Mouse (Mus musculus) left cerebral cortex, adult 9 months (tissue): ENCODE results near the gene Nfil3.

Experiments
- DNase-seq, 2 experiments: peaks; one replicate each; pipeline ENCODE4 v3.0.0; 2022; ENCODE audit warnings: low spot score in 2 of 2

Gene Nfil3

GRCm38 (mm10) chr13:52982703-52983102, 1.8 kb upstream of the Nfil3 start:
- DNase-seq, result peak; percentile 62 to 94

GRCm38 (mm10) chr13:52981441-52982281, 788 bp upstream of the Nfil3 start:
- DNase-seq, result peak in 1 of 2 experiments; percentile 60

- peak; percentile 71 to 86 for DNase-seq
Measured at GRCm38 (mm10) chr13:52980211-52980950, 492 bp downstream of the Nfil3 start.

GRCm38 (mm10) chr13:52979331-52980051, 1.4 kb downstream of the Nfil3 start:
- DNase-seq, result peak in 1 of 2 experiments; percentile 56

GRCm38 (mm10) chr13:52978321-52978981, 2.4 kb downstream of the Nfil3 start:
- DNase-seq, result no peak

GRCm38 (mm10) chr13:52977757-52978156, 3.1 kb downstream of the Nfil3 start:
- no peak for DNase-seq

GRCm38 (mm10) chr13:52977221-52977609, 3.7 kb downstream of the Nfil3 start:
- no peak for DNase-seq

GRCm38 (mm10) chr13:52976510-52977220, 4.2 kb downstream of the Nfil3 start:
- no peak for DNase-seq

GRCm38 (mm10) chr13:52976130-52976509, 4.8 kb downstream of the Nfil3 start:
- DNase-seq, result no peak

- DNase-seq, result no peak
Measured at GRCm38 (mm10) chr13:52974676-52975075, 6.2 kb downstream of the Nfil3 start.

- peak in 1 of 2 experiments; percentile 23 for DNase-seq
Measured at GRCm38 (mm10) chr13:52973427-52973826, 7.4 kb downstream of the Nfil3 start.

GRCm38 (mm10) chr13:52972626-52973025, 8.2 kb downstream of the Nfil3 start:
- DNase-seq, result no peak

- no peak for DNase-seq
Measured at GRCm38 (mm10) chr13:52970876-52971275, 10.0 kb downstream of the Nfil3 start.

GRCm38 (mm10) chr13:52962922-52963321, 18.0 kb downstream of the Nfil3 start:
- DNase-seq, result no peak

GRCm38 (mm10) chr13:52962361-52962760, 18.5 kb downstream of the Nfil3 start:
- DNase-seq, result no peak

- no peak for DNase-seq
Measured at GRCm38 (mm10) chr13:52953779-52954553, 26.9 kb downstream of the Nfil3 start.

GRCm38 (mm10) chr13:52949211-52949610, 31.7 kb downstream of the Nfil3 start:
- DNase-seq, result no peak

- no peak for DNase-seq
Measured at GRCm38 (mm10) chr13:52947545-52947944, 33.3 kb downstream of the Nfil3 start.

GRCm38 (mm10) chr13:52945769-52946168, 35.1 kb downstream of the Nfil3 start:
- no peak for DNase-seq

- no peak for DNase-seq
Measured at GRCm38 (mm10) chr13:52944116-52944515, 36.8 kb downstream of the Nfil3 start.
